Mouse (Mus musculus) CD4-positive naive resting alpha-beta T cell, adult 57 days (primary cell): Measurements from ENCODE around the gene Arnt. TPM values are rescaled to one million over a fixed set of nuclear protein-coding genes. Genes with fewer than 3 reads are reported as not detected.

Experiments
- total RNA-seq: library from RNA; stranded (reverse); gene quantifications from one replicate; pipeline ENCODE4 v1.2.4, GENCODE M21; 2023

The Arnt gene
- total RNA-seq: 74.5 TPM

GRCm38 (mm10) chr3:95434136-95434982 is at the start of gene Arnt:
Arnt (plus strand) TSS chr3:95434388.

GRCm38 (mm10) chr3:95402741-95403140 is 31.4 kb upstream of the Arnt start, which contains the start of gene 4930558C23Rik:
4930558C23Rik (minus strand) TSS chr3:95402841.

GRCm38 (mm10) chr3:95499024-95499423 is 64.8 kb downstream of the Arnt start, which contains the start of gene Ctsk:
Ctsk (plus strand) TSS chr3:95499256.

DNA sequence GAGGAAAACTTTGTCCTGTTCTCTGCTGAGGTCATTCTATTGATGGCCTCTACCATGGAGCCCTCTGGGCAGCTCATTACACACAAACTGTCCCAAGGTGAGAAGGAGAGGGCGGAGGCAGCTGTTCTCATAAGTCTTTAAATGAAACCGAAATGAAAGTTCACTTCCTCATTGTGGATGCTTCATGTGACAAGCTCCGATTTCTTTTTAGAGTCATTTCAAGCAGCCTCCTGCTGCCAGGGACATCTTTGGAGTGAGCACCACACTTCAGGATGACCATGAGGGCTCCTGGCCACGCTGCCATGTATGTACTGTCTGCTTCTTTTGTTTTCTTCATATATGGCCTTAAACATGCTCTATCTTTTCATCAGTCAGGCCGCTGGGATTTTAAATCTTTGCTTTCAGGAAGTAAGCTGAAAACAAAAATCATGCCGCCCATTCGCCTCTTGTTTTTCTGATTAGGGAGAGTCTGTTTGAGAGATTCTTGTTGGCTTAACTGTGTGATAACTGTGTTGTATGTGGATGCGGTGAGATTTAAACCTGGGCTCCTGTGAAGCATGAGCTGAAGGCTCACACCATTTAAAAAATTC is 92.5 kb downstream of the Arnt start, which contains the start of gene Ctss:
Gene Ctss, plus strand, starts transcription at position 165 of the 590 bp plus-strand sequence.

Other genes with a start within 250 kb of the Arnt start
- 67.0 TPM for gene Gabpb2, start 216.5 kb upstream of the Arnt start, total RNA-seq
- 244 TPM for gene Cdc42se1, start 205.7 kb upstream of the Arnt start, total RNA-seq
- gene Mllt11, start 202.2 kb upstream of the Arnt start, total RNA-seq: 7.0 TPM
- gene Gm128, start 192.8 kb upstream of the Arnt start, total RNA-seq: not detected
- not detected for gene Bnipl, start 183.2 kb upstream of the Arnt start, total RNA-seq
- 20.9 TPM for gene Mindy1, start 153.0 kb upstream of the Arnt start, total RNA-seq
- 8.8 TPM for gene Prune1, start 152.3 kb upstream of the Arnt start, total RNA-seq
- 0.71 TPM for gene Anxa9, start 127.2 kb upstream of the Arnt start, total RNA-seq
- 106 TPM for gene Cers2, start 119.6 kb upstream of the Arnt start, total RNA-seq
- gene Setdb1, start 77.2 kb upstream of the Arnt start, total RNA-seq: 33.3 TPM
- not detected for gene 4930558C23Rik, start 31.5 kb upstream of the Arnt start, total RNA-seq
- gene Ctsk, start 64.9 kb downstream of the Arnt start, total RNA-seq: 1.5 TPM
- 108 TPM for gene Ctss, start 92.4 kb downstream of the Arnt start, total RNA-seq
- gene Hormad1, start 125.3 kb downstream of the Arnt start, total RNA-seq: not detected
- gene Golph3l, start 154.5 kb downstream of the Arnt start, total RNA-seq: 23.1 TPM
- 123 TPM for gene Ensa, start 190.6 kb downstream of the Arnt start, total RNA-seq
- gene Mcl1, start 224.4 kb downstream of the Arnt start, total RNA-seq: 357 TPM